Mouse (Mus musculus): ENCODE results near the gene Acbd5.

DNA sequence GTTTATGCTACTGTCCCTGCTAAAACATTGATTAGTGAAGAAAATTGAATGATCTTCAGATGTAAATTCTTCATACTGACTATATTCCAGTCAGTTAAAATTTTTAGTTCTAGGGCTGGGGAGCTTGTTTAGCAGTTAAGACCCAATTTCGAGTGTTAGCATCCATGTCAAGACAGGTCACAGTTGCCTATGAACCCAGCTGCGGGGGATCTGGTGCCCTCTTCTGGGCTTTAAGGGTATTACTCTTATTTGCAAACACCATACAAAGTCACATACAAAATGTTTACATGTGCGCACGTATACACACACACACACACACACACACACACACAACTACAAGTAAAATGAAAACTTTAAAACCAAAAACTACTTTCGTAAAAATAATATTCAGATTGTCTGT lies 24.2 kb downstream of the Acbd5 start:
- TF ChIP-seq UBTF (IDR thresholded peaks at IDR 0.05; ENCODE audit: borderline replicate concordance, insufficient read depth, low read depth, low read length) = no peak
- no peak for TF ChIP-seq CHD1 (IDR thresholded peaks at IDR 0.05; ENCODE audit: low read depth, low read length)
- TF ChIP-seq POLR2A (IDR thresholded peaks at IDR 0.05; ENCODE audit: control insufficient read depth in 1 of 2, insufficient read depth in 1 of 2, low read depth in 1 of 2, low read length in 2 of 2, poor library complexity in 1 of 2) = no peak
- no peak for TF ChIP-seq ZKSCAN1 (IDR thresholded peaks at IDR 0.05; ENCODE audit: low read depth, low read length)
- TF ChIP-seq E2F4 (IDR thresholded peaks at IDR 0.05; ENCODE audit: borderline replicate concordance, low read depth, low read length) = no peak
- TF ChIP-seq MAZ (IDR thresholded peaks at IDR 0.05; ENCODE audit: low read depth, low read length) = no peak
- no peak for TF ChIP-seq MYC (IDR thresholded peaks at IDR 0.05; ENCODE audit: low read depth, low read length)
- no peak for TF ChIP-seq SIN3A (IDR thresholded peaks at IDR 0.05; ENCODE audit: low read length)
- TF ChIP-seq EP300 (IDR thresholded peaks at IDR 0.05; ENCODE audit: low read depth in 1 of 2, low read length in 2 of 2) = no peak
- no peak for TF ChIP-seq MAX (IDR thresholded peaks at IDR 0.05; ENCODE audit: low read length)
- no peak for TF ChIP-seq GATA1 (IDR thresholded peaks at IDR 0.05; ENCODE audit: low read depth, low read length)
- TF ChIP-seq CTCF (IDR thresholded peaks at IDR 0.05 in 2 of 3, conservative IDR thresholded peaks at IDR 0.05 in 1 of 3; ENCODE audit: control insufficient read depth in 1 of 3, insufficient read depth in 1 of 3, low read depth in 2 of 3, low read length in 3 of 3, poor library complexity in 1 of 3, severe bottlenecking in 1 of 3) = peak; percentile 71 to 75 (median 73)

Data from MEL (cell line).